Mouse (Mus musculus) small intestine, adult 2 months (tissue): ENCODE measurements around the gene Il17rb.

Experiments used
- CTCF ChIP-seq: fragments of 200-500 bp; IDR thresholded peaks from 2 replicates; pipeline ENCODE4 v1.5.1; 2012; ENCODE audit warnings: low read depth, mild to moderate bottlenecking, control low read depth, inconsistent platforms, low read length, moderate library complexity, mixed read lengths; ENCODE audit not compliant: insufficient replicate concordance, insufficient read length; ENCODE audit errors: extremely low read depth
- POLR2A ChIP-seq: fragments of 200-500 bp; IDR thresholded peaks from 2 replicates; pipeline ENCODE4 v1.6.1; 2012; ENCODE audit warnings: low read depth, mild to moderate bottlenecking, control low read depth, inconsistent platforms, low read length, moderate library complexity

DNA sequence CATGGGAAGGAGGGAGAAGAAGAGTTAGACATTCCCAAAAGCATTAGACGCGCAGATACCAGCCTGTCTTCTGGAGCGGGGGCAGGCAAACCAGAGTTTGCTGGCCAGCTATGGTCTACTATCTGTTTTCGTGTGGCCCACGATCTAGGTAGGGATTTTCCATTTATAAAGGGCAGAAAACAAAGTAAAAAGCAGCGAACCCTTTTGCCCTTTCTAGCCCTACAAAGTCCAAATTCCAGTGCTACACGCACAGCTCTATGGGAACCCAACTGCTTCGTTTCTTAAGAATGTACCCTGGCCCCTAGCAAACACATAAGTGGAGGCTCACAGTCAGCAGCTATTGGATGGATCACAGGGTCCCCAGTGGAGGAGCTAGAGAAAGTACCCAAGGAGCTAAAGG lies 41.6 kb upstream of the Il17rb start:
- TF ChIP-seq CTCF (no peak), POLR2A (no peak)
